Mouse (Mus musculus): ENCODE measurements around the gene Gm26620. TPM values are rescaled to one million over a fixed set of nuclear protein-coding genes. Genes with fewer than 3 reads are reported as not detected.

Gene Gm26620
- polyA plus RNA-seq, 1 experiment from 2014 or later = 1.1 TPM

DNA sequence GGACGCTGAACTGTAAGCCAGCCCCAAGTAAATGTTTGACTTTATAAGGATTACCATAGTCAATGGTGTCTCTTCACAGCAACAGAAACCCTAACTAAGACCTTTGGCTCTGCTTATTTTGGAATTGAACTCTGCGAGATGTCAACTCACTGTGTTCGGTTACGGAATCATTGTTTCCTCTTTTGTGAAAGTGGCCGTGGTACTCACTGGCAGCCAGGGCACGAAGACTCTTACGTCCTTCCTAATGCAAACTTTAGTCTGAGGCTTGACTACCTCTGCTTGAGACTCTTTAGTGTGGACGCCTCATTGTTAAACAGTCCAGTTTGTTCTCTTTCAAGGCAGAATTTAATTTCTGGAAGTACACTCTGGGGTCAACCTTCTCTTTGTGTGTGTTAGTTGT lies 34.4 kb downstream of the Gm26620 start:
- Histone ChIP-seq H3K9me3 (ENCODE audit: control insufficient read depth, low read length) (no peaks in the 10 kb centered on the region), H3K36me3 (ENCODE audit: control insufficient read depth, insufficient read depth) (no peaks in the 10 kb centered on the region), H3K4me2 (ENCODE audit: low read length) (no peak overlapping the region), H3K9ac (replicated peaks; ENCODE audit: low read depth, low read length) (no peak overlapping the region), H3K4me3 (replicated peaks; ENCODE audit: low read length) (no peak overlapping the region), H3K27ac (ENCODE audit: low read length) (no peak overlapping the region), H3K27me3 (replicated peaks; ENCODE audit: control insufficient read depth, insufficient read depth, low read length) (no peaks in the 10 kb centered on the region), H3K4me1 (replicated peaks; ENCODE audit: control insufficient read depth, insufficient read depth, low read length) (no peaks in the 10 kb centered on the region)
- no peak for ATAC-seq
- WGBS = 96% methylated on average over 8 of the region's 8 CpGs

DNA sequence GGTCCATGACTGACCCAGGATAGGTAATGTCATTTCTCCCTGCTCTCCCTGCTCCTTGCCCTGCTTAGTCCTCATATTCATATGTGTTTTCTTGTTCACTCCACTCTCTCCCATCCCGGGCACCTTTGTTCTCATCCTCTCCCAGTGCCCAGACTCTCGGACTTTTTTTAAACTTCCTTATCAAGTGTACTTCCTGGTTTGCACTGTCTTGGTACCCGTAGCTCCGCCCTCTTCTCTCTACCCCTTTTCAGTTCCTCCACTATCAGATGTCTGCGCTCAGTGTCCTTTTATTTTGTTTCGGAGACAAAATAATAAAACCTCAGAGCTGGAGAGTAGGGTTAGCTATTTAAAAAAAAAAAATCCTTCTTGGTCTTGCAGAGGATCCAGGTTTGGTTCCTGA lies 39.6 kb downstream of the Gm26620 start:
- no peaks in the 10 kb centered on the region for H3K27me3 ChIP-seq (replicated peaks; ENCODE audit: control insufficient read depth, insufficient read depth, low read length)
- ATAC-seq = no peak
- H3K9ac ChIP-seq (replicated peaks; ENCODE audit: low read depth, low read length) = no peak overlapping the region
- H3K36me3 ChIP-seq (ENCODE audit: control insufficient read depth, insufficient read depth) = no peaks in the 10 kb centered on the region
- no peak overlapping the region for H3K27ac ChIP-seq (ENCODE audit: low read length)
- H3K4me1 ChIP-seq (replicated peaks; ENCODE audit: control insufficient read depth, insufficient read depth, low read length) = no peaks in the 10 kb centered on the region
- no peak overlapping the region for H3K4me2 ChIP-seq (ENCODE audit: low read length)
- 84% methylated on average over 6 of the region's 6 CpGs for WGBS
- no peaks in the 10 kb centered on the region for H3K9me3 ChIP-seq (ENCODE audit: control insufficient read depth, low read length)
- H3K4me3 ChIP-seq (replicated peaks; ENCODE audit: low read length) = no peak overlapping the region

DNA sequence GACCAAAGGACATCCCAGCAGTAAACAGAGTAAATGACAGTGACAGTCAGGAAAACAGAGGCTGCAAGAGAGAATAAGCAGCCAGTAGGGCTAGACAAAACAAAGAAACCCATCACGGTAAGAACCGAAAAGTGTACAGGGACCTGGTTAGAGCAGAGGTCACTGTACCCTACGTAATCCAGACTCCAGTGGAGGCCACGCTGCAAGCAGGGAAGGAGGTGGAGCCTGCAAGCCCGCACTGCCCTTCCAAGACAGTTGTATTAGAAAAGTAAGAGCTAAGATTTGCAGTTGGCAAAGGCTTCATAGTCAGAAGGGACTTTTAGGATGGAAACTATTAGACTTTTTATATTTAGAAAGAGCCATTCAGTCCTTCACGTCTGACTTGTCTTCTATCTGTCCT lies 42.1 kb downstream of the Gm26620 start:
- no peaks in the 10 kb centered on the region for H3K4me1 ChIP-seq (replicated peaks; ENCODE audit: control insufficient read depth, insufficient read depth, low read length)

DNA sequence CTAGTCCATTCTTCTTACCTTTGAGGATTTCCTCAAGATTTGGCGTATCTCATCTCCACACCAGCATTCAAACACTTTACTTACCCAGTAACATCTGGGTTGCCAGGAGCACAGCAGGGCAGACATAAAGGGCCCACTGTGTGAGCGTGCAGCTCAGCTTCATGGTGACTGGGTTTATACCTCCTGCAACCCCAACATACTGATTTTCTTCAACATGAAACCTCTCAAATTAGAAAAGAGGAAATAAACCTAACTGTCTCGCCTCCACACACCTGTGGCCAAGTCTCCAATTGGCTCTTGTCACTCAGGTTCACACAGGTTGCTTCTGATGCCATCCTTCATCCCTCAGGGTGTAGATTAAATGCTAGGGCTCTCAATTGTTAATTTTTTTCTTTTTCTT lies 42.5 kb downstream of the Gm26620 start, which contains the start of gene Fcrla:
TSS of gene Fcrla (minus strand) at position 206 of the 400 bp plus-strand sequence.
- Histone ChIP-seq H3K4me2 (ENCODE audit: low read length) (no peak within 1 kb of the TSS), H3K9me3 (ENCODE audit: control insufficient read depth, low read length) (no peaks in the 10 kb centered on the region), H3K27ac (ENCODE audit: low read length) (no peak within 1 kb of the TSS), H3K4me3 (replicated peaks; ENCODE audit: low read length) (no peak within 1 kb of the TSS), H3K36me3 (ENCODE audit: control insufficient read depth, insufficient read depth) (no peaks in the 10 kb centered on the region), H3K27me3 (replicated peaks; ENCODE audit: control insufficient read depth, insufficient read depth, low read length) (no peaks in the 10 kb centered on the region), H3K4me1 (replicated peaks; ENCODE audit: control insufficient read depth, insufficient read depth, low read length) (no peaks in the 10 kb centered on the region), H3K9ac (replicated peaks; ENCODE audit: low read depth, low read length) (no peak within 1 kb of the TSS)
- WGBS = 76% methylated on average over 3 of the region's 3 CpGs
- ATAC-seq = no peak

More for the DNA sequence above, 42.1 kb downstream of the Gm26620 start:
- Histone ChIP-seq H3K4me3 (replicated peaks; ENCODE audit: low read length) (no peak overlapping the region), H3K9ac (replicated peaks; ENCODE audit: low read depth, low read length) (no peak overlapping the region), H3K4me2 (ENCODE audit: low read length) (no peak overlapping the region), H3K27ac (ENCODE audit: low read length) (no peak overlapping the region), H3K9me3 (ENCODE audit: control insufficient read depth, low read length) (no peaks in the 10 kb centered on the region), H3K36me3 (ENCODE audit: control insufficient read depth, insufficient read depth) (no peaks in the 10 kb centered on the region), H3K27me3 (replicated peaks; ENCODE audit: control insufficient read depth, insufficient read depth, low read length) (no peaks in the 10 kb centered on the region)
- no peak for ATAC-seq
- 72% methylated on average over 6 of the region's 6 CpGs for WGBS

DNA sequence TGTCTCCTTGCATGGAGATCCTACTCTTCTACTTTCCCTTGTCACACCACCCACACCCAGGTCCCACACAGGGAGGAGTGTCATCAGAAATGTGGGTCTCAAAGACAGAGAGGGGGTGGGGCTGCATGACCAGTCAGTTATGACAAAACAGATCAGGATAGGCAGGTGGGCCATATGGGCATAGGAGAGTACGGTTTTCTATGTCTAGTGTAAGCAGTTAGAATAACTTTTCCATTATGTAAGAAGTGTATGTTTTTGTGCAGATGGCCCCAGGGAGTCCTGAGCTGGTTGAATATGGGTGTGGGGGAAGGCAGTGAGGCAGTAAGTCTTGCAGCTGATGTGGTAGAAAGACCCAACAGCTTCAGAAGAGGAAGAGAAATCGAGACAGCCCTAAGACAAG lies 43.6 kb downstream of the Gm26620 start:
- H3K27ac ChIP-seq (ENCODE audit: low read length) = no peak overlapping the region
- no peak overlapping the region for H3K4me3 ChIP-seq (replicated peaks; ENCODE audit: low read length)
- H3K9ac ChIP-seq (replicated peaks; ENCODE audit: low read depth, low read length) = no peak overlapping the region
- ATAC-seq = no peak
- H3K9me3 ChIP-seq (ENCODE audit: control insufficient read depth, low read length) = no peaks in the 10 kb centered on the region
- 70% methylated on average over 2 of the region's 2 CpGs for WGBS
- no peaks in the 10 kb centered on the region for H3K36me3 ChIP-seq (ENCODE audit: control insufficient read depth, insufficient read depth)
- no peaks in the 10 kb centered on the region for H3K27me3 ChIP-seq (replicated peaks; ENCODE audit: control insufficient read depth, insufficient read depth, low read length)
- H3K4me1 ChIP-seq (replicated peaks; ENCODE audit: control insufficient read depth, insufficient read depth, low read length) = no peaks in the 10 kb centered on the region
- no peak overlapping the region for H3K4me2 ChIP-seq (ENCODE audit: low read length)

DNA sequence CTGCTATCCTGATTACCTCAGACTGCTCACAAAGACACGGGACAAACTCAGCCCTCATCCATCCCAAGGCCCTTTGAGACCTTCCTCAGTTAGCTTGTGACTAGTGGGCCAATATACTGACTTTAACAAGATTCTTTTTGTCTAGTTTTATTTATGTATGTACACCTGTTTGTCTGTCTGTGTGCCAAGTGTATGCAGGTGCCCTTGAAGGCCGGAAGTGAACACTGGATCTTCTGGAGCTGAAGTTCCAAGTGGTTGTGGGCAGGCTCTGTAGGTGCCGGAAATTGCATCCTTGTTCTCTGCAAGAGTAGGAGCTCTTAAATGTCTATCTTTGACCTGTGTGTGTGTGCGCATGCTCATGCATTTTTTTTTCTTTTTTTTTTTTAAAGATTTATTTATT lies 44.4 kb downstream of the Gm26620 start:
- no peaks in the 10 kb centered on the region for H3K4me1 ChIP-seq (replicated peaks; ENCODE audit: control insufficient read depth, insufficient read depth, low read length)
- H3K4me2 ChIP-seq (ENCODE audit: low read length) = no peak overlapping the region
- no peak overlapping the region for H3K9ac ChIP-seq (replicated peaks; ENCODE audit: low read depth, low read length)
- no peak overlapping the region for H3K27ac ChIP-seq (ENCODE audit: low read length)
- H3K27me3 ChIP-seq (replicated peaks; ENCODE audit: control insufficient read depth, insufficient read depth, low read length) = no peaks in the 10 kb centered on the region
- WGBS = 87% methylated on average over 4 of the region's 4 CpGs
- ATAC-seq = no peak
- no peak overlapping the region for H3K4me3 ChIP-seq (replicated peaks; ENCODE audit: low read length)
- no peaks in the 10 kb centered on the region for H3K9me3 ChIP-seq (ENCODE audit: control insufficient read depth, low read length)
- H3K36me3 ChIP-seq (ENCODE audit: control insufficient read depth, insufficient read depth) = no peaks in the 10 kb centered on the region

DNA sequence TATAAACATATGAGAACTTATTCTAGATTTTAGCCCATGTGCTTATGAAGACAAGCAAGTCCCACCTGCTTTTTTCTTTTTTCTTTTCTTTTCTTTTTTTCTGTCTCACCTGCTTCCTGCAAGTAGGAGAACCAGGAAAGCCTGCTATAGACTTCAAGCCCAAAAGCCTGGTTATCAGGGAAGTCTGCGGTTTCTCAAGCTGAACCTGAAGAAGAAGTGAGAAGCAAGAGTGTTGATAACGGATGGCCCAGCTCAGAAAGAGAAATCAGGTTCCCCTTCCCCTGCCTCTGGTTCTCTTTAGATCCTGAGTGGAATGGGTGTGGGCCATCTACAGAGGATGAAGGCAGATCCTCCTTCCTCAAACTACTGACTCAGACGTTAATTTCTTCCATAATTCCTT lies 47.2 kb downstream of the Gm26620 start:
- ATAC-seq = no peak
- Histone ChIP-seq H3K4me1 (replicated peaks; ENCODE audit: control insufficient read depth, insufficient read depth, low read length) (no peaks in the 10 kb centered on the region), H3K36me3 (ENCODE audit: control insufficient read depth, insufficient read depth) (no peaks in the 10 kb centered on the region), H3K27ac (ENCODE audit: low read length) (no peak overlapping the region), H3K4me2 (ENCODE audit: low read length) (no peak overlapping the region), H3K9ac (replicated peaks; ENCODE audit: low read depth, low read length) (no peak overlapping the region), H3K27me3 (replicated peaks; ENCODE audit: control insufficient read depth, insufficient read depth, low read length) (no peaks in the 10 kb centered on the region), H3K9me3 (ENCODE audit: control insufficient read depth, low read length) (no peaks in the 10 kb centered on the region), H3K4me3 (replicated peaks; ENCODE audit: low read length) (no peak overlapping the region)
- 86% methylated on average over 3 of the region's 3 CpGs for WGBS

DNA sequence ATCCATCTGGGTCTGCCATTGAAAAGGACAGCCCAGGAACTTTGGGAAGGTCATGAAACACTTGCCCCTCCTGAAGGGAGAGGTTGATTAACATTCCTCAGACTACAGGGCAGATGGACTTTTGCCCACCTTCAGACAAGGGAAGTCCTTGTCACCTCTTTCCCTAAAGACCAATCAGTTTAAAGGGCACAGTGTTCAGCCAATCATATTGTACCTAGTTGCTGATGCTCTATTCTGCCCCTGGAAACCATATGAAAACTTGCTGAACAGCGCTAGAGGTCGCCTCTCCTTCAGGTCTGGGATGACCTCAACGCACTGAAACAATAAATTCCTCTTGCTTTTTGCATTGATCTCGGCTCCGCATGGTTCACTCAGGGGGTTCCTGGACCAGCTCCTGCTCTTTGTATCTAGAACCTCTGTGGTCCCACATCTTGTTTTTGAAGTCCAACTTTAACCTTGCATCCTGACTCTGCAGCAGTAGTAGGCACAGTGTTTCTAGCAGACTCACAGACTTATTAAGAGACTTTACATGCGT lies 48.6 kb downstream of the Gm26620 start:
- no peak for ATAC-seq
- Histone ChIP-seq H3K36me3 (ENCODE audit: control insufficient read depth, insufficient read depth) (no peaks in the 10 kb centered on the region), H3K27me3 (replicated peaks; ENCODE audit: control insufficient read depth, insufficient read depth, low read length) (no peaks in the 10 kb centered on the region), H3K9ac (replicated peaks; ENCODE audit: low read depth, low read length) (no peak overlapping the region), H3K4me1 (replicated peaks; ENCODE audit: control insufficient read depth, insufficient read depth, low read length) (no peaks in the 10 kb centered on the region), H3K9me3 (ENCODE audit: control insufficient read depth, low read length) (no peaks in the 10 kb centered on the region), H3K4me3 (replicated peaks; ENCODE audit: low read length) (no peak overlapping the region), H3K4me2 (ENCODE audit: low read length) (no peak overlapping the region), H3K27ac (ENCODE audit: low read length) (no peak overlapping the region)
- 71% methylated on average over 6 of the region's 6 CpGs for WGBS

DNA sequence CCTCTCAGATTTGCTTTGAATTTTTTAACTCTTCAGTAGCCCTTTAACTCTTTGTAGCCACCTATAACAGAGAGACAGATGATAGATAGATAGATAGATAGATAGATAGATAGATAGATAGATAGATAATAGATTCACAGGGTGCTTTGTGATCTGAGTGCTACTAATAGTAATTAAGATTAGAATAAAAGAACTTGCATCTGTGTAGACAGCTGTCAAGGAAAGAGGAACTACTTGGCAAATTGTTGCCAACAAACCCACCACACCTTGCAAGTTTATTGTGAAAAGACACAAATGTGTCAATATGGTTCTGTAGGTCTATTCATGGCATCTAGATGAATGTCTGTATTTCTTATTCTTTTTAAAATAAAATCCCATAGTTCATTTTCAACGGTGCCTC lies 49.1 kb downstream of the Gm26620 start:
- Histone ChIP-seq H3K9ac (replicated peaks; ENCODE audit: low read depth, low read length) (no peak overlapping the region), H3K36me3 (ENCODE audit: control insufficient read depth, insufficient read depth) (no peaks in the 10 kb centered on the region), H3K4me1 (replicated peaks; ENCODE audit: control insufficient read depth, insufficient read depth, low read length) (no peaks in the 10 kb centered on the region), H3K4me3 (replicated peaks; ENCODE audit: low read length) (no peak overlapping the region), H3K27ac (ENCODE audit: low read length) (no peak overlapping the region), H3K9me3 (ENCODE audit: control insufficient read depth, low read length) (no peaks in the 10 kb centered on the region), H3K27me3 (replicated peaks; ENCODE audit: control insufficient read depth, insufficient read depth, low read length) (no peaks in the 10 kb centered on the region), H3K4me2 (ENCODE audit: low read length) (no peak overlapping the region)
- ATAC-seq = no peak
- WGBS = 88% methylated on average over 1 of the region's 1 CpGs

DNA sequence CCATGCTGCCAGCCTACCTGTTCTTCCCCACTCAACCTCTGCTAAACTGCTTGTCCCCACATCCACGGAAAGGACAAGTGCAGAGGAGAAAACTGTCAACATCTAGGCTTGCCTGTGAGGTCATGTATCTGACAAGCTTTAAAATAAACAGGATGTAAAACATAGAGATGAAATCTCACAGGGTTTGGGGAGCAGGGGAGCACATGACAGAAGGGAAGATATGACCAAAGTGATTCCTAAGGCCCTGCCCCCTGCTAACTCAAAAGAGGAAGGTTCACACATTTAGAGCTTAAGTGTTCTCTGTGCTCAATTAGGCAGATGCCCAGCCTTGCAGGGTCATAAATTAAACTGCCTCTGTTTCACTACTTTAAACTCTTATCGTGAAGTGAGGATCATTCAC lies 49.5 kb downstream of the Gm26620 start:
- Histone ChIP-seq H3K9me3 (ENCODE audit: control insufficient read depth, low read length) (no peaks in the 10 kb centered on the region), H3K4me3 (replicated peaks; ENCODE audit: low read length) (no peak overlapping the region), H3K9ac (replicated peaks; ENCODE audit: low read depth, low read length) (no peak overlapping the region), H3K4me2 (ENCODE audit: low read length) (no peak overlapping the region), H3K27me3 (replicated peaks; ENCODE audit: control insufficient read depth, insufficient read depth, low read length) (no peaks in the 10 kb centered on the region), H3K4me1 (replicated peaks; ENCODE audit: control insufficient read depth, insufficient read depth, low read length) (no peaks in the 10 kb centered on the region), H3K36me3 (ENCODE audit: control insufficient read depth, insufficient read depth) (no peaks in the 10 kb centered on the region), H3K27ac (ENCODE audit: low read length) (no peak overlapping the region)
- 88% methylated on average over 2 of the region's 2 CpGs for WGBS
- no peak for ATAC-seq

Data from forebrain, embryonic 16.5 days (tissue).